Mouse (Mus musculus): Measurements from ENCODE around the gene Fbxl17.

DNA sequence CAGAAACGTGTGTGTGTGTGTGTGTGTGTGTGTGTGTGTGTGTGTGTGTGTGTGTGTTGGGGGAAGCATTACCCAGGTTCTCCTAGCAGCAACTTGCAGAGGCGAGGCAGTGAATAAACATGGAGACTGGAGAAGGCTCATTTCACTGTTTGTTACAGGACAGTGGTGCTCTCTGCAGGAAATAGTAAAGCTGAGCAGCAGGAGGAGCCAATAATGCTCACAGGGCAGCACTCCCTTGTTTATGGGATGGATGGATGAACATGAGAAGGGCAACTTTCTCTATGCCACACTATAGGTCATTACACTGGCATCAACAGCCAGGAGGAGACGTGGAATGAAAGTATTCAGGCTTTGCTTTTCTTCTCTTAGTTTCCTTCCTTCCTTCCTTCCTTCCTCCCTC lies 264.0 kb downstream of the Fbxl17 start:
- TF ChIP-seq CTCF (IDR thresholded peaks at IDR 0.05; ENCODE audit: extremely low read depth, insufficient read length, insufficient replicate concordance, low read depth, low read length) = no peak
- no peak for TF ChIP-seq POLR2A (IDR thresholded peaks at IDR 0.05; ENCODE audit: low read depth, low read length)

All from small intestine, adult 2 months (tissue).